Mouse (Mus musculus) heart, adult 9 months (tissue): Measurements from ENCODE around the gene Fpr3.
"Not testable (repeated sequence)": the region's sequence is repeated elsewhere in the genome, so short reads cannot be mapped to it uniquely, and the experiment has no call there.

Experiments used
- DNase-seq, 2 experiments: peaks; one replicate each; pipeline ENCODE4 v3.0.0; 2022; ENCODE audit warnings: low spot score in 2 of 2

The Fpr3 gene

GRCm38 (mm10) chr17:17887774-17888248, at the start of gene Fpr3, which contains the start of gene Fpr2:
Gene Fpr3, plus strand, starts transcription at chr17:17887852.
Gene Fpr2, plus strand, starts transcription at chr17:17887824.
- no peak for DNase-seq

- DNase-seq: peak; percentile 99
These were observed 49.5 kb upstream of the Fpr3 start for GRCm38 (mm10) chr17:17837919-17838701.

GRCm38 (mm10) chr17:17839276-17839675, 48.4 kb upstream of the Fpr3 start:
- DNase-seq: no peak

GRCm38 (mm10) chr17:17840796-17841195, 46.9 kb upstream of the Fpr3 start:
- DNase-seq: no peak

- no peak for DNase-seq
These were observed 44.0 kb upstream of the Fpr3 start for GRCm38 (mm10) chr17:17843534-17844261.

GRCm38 (mm10) chr17:17844606-17845005, 43.0 kb upstream of the Fpr3 start:
- not testable (repeated sequence) for DNase-seq

- no peak for DNase-seq
These were observed 42.2 kb upstream of the Fpr3 start for GRCm38 (mm10) chr17:17845187-17846027.

- no peak for DNase-seq
These were observed 38.7 kb upstream of the Fpr3 start for GRCm38 (mm10) chr17:17848988-17849387.

- no peak for DNase-seq
These were observed 37.5 kb upstream of the Fpr3 start for GRCm38 (mm10) chr17:17849906-17850712.

GRCm38 (mm10) chr17:17855064-17855838, 32.4 kb upstream of the Fpr3 start, which contains the start of gene Has1:
Gene Has1, minus strand, starts transcription at chr17:17855205.
- DNase-seq: no peak

GRCm38 (mm10) chr17:17856612-17857011, 31.0 kb upstream of the Fpr3 start:
- DNase-seq: no peak

GRCm38 (mm10) chr17:17857446-17857845, 30.2 kb upstream of the Fpr3 start:
- DNase-seq: no peak

GRCm38 (mm10) chr17:17860110-17860509, 27.5 kb upstream of the Fpr3 start:
- no peak for DNase-seq

- peak in 1 of 2 experiments; percentile 31 for DNase-seq
These were observed 25.3 kb upstream of the Fpr3 start for GRCm38 (mm10) chr17:17862360-17862759.

- no peak for DNase-seq
These were observed 22.5 kb upstream of the Fpr3 start for GRCm38 (mm10) chr17:17865168-17865567.

GRCm38 (mm10) chr17:17866801-17867469, 20.7 kb upstream of the Fpr3 start:
- DNase-seq: peak; percentile 20 to 29

GRCm38 (mm10) chr17:17870892-17871550, 16.6 kb upstream of the Fpr3 start:
- no peak for DNase-seq

GRCm38 (mm10) chr17:17871697-17872096, 16.0 kb upstream of the Fpr3 start:
- peak; percentile 13 to 22 for DNase-seq

GRCm38 (mm10) chr17:17879347-17879746, 8.3 kb upstream of the Fpr3 start:
- no peak for DNase-seq
